Mouse (Mus musculus) cerebellum, adult 2 months (tissue): Measurements from ENCODE around the gene Irs1.

ENCODE experiments used
- CTCF ChIP-seq: fragments of 200-500 bp; IDR thresholded peaks from 2 replicates; pipeline ENCODE4 v1.5.1; 2011; ENCODE audit warnings: low read depth, mild to moderate bottlenecking, control low read depth, low read length, moderate library complexity, borderline replicate concordance; ENCODE audit not compliant: insufficient read depth
- POLR2A ChIP-seq: fragments of 200-500 bp; IDR thresholded peaks from 2 replicates; pipeline ENCODE4 v1.6.1; 2011; ENCODE audit warnings: low read length, control low read depth, borderline replicate concordance; ENCODE audit not compliant: insufficient read depth

DNA sequence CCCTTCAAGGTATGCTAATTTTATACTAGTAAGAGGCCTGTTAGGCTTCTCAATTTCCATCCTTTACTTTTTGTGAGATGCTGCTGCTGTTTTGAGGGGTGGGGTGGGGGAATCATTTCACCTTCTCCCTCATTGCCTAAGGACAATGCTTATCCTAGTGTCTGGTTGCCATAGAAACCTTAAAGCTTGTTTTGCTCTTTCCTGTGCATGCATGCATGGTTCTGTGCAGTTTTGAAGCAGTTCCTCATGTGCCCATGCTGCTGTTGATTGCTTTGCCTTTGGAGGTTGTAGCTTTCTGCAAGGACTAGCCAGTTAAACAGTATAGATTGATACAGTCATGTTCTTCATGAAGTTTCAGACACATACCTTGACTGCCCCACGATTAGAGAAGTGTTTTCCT, 30.2 kb upstream of the Irs1 start:
- TF ChIP-seq CTCF = no peak
- no peak for TF ChIP-seq POLR2A
